Mouse (Mus musculus): ENCODE measurements around the gene Vmn1r7.

GRCm38 (mm10) chr6:57031984-57032383 is 6.9 kb upstream of the Vmn1r7 start, which contains the start of gene Vmn1r8:
- TF ChIP-seq POLR2A (IDR thresholded peaks at IDR 0.05; ENCODE audit: borderline replicate concordance, low read depth, low read length) (no peak), CTCF (IDR thresholded peaks at IDR 0.05; ENCODE audit: low read depth, low read length) (no peak)
